In genomic region chr9:46241818-46242217, GRCm38 (mm10) we compare ENCODE assay signal across 1 mouse cellular context.
TF ChIP-seq lines count a peak whose summit lies in the region.

No protein-coding gene starts in this region.

TF ChIP-seq in MEL, 35 proteins besides CTCF, POLR2A, EP300 and RAD21:
- TF ChIP-seq ZMIZ1 (IDR thresholded peaks at IDR 0.05; ENCODE audit: low read depth, low read length) (no peak), USF1 (IDR thresholded peaks at IDR 0.05; ENCODE audit: low read depth, low read length) (peak; percentile 46; the same call in 1 of the 2 replicates)
